ENCODE assay signal across 9 mouse cellular contexts in genomic region chr11:78097077-78097476, GRCm38 (mm10). TPM values are rescaled to one million over a fixed set of nuclear protein-coding genes. Genes with fewer than 3 reads are reported as not detected.
DNase-seq lines count a peak whose midpoint lies in the region; ATAC-seq lines count a peak whose summit lies in the region.
"Had no signal": no experiment of that assay in that cellular context is flagged by ENCODE, and none has a peak within 500 bp of the region (broad histone marks: within the 10 kb centered on the region; RNA-seq: fewer than 3 reads in every experiment).

No protein-coding gene starts in this region.

- H3K4me2 ChIP-seq in intestine, embryonic 16.5 days (ENCODE audit: low read depth, low read length), result peak overlapping the region; percentile 19
- H3K4me2 ChIP-seq in intestine, embryonic 15.5 days (replicated peaks), result no peak overlapping the region
- peak overlapping the region; percentile 77 for H3K4me2 ChIP-seq in embryonic facial prominence, embryonic 12.5 days (replicated peaks)
- H3K4me2 ChIP-seq in hindbrain, embryonic 14.5 days (replicated peaks), result peak overlapping the region; percentile 48
- H3K4me2 ChIP-seq in midbrain, embryonic 16.5 days (ENCODE audit: low read length), result peak overlapping the region; percentile 39

- no peaks in the 10 kb centered on the region for H3K27me3 ChIP-seq in intestine, embryonic 16.5 days (replicated peaks; ENCODE audit: control insufficient read depth, insufficient read depth, low read length)
- no peaks in the 10 kb centered on the region for H3K27me3 ChIP-seq in intestine, embryonic 15.5 days (replicated peaks)
- H3K27me3 ChIP-seq in embryonic facial prominence, embryonic 12.5 days, result no peaks in the 10 kb centered on the region
- H3K27me3 ChIP-seq in hindbrain, embryonic 14.5 days (ENCODE audit: control insufficient read depth, insufficient read depth, low read length), result no peaks in the 10 kb centered on the region
- no peaks in the 10 kb centered on the region for H3K27me3 ChIP-seq in midbrain, embryonic 16.5 days (ENCODE audit: control insufficient read depth, insufficient read depth, low read depth, low read length)

- H3K4me3 ChIP-seq in intestine, embryonic 16.5 days (ENCODE audit: low read length), result 0 out of 2 replicates have a peak overlapping the region, but pooled peaks have one; percentile 3
- no peak overlapping the region for H3K4me3 ChIP-seq in intestine, embryonic 15.5 days (replicated peaks)
- H3K4me3 ChIP-seq in embryonic facial prominence, embryonic 12.5 days, result no peak overlapping the region
- H3K4me3 ChIP-seq in hindbrain, embryonic 14.5 days (replicated peaks; ENCODE audit: low read length), result peak overlapping the region; percentile 5
- peak overlapping the region; percentile 4; the same call in 1 of the 2 replicates for H3K4me3 ChIP-seq in midbrain, embryonic 16.5 days (ENCODE audit: low read depth, low read length)

- H3K4me1 ChIP-seq in intestine, embryonic 16.5 days (ENCODE audit: control insufficient read depth, insufficient read depth, low read length), result peaks cover 17% of the 10 kb centered on the region
- H3K4me1 ChIP-seq in intestine, embryonic 15.5 days (replicated peaks), result peaks cover 9% of the 10 kb centered on the region; the same call in 1 of the 2 replicates
- H3K4me1 ChIP-seq in embryonic facial prominence, embryonic 12.5 days, result peaks cover 21% of the 10 kb centered on the region
- peaks cover 29% of the 10 kb centered on the region for H3K4me1 ChIP-seq in hindbrain, embryonic 14.5 days (replicated peaks; ENCODE audit: control insufficient read depth, insufficient read depth, low read length)
- H3K4me1 ChIP-seq in midbrain, embryonic 16.5 days (ENCODE audit: control insufficient read depth, insufficient read depth, low read length), result peaks cover 27% of the 10 kb centered on the region

- WGBS in intestine, embryonic 16.5 days, result 47% methylated on average over 3 of the region's 3 CpGs
- 36% methylated on average over 3 of the region's 3 CpGs for WGBS in intestine, embryonic 15.5 days
- 34% methylated on average over 3 of the region's 3 CpGs for WGBS in embryonic facial prominence, embryonic 12.5 days
- 52% methylated on average over 3 of the region's 3 CpGs for WGBS in hindbrain, embryonic 14.5 days
- WGBS in midbrain, embryonic 16.5 days, result 55% methylated on average over 3 of the region's 3 CpGs

- H3K27ac ChIP-seq in intestine, embryonic 16.5 days (ENCODE audit: low read length), result 0 out of 2 replicates have a peak overlapping the region, but pooled peaks have one; percentile 23
- H3K27ac ChIP-seq in intestine, embryonic 15.5 days, result no peak overlapping the region
- no peak overlapping the region for H3K27ac ChIP-seq in embryonic facial prominence, embryonic 12.5 days
- H3K27ac ChIP-seq in hindbrain, embryonic 14.5 days, result no peak overlapping the region
- H3K27ac ChIP-seq in midbrain, embryonic 16.5 days (ENCODE audit: low read length), result no peak overlapping the region

- H3K9me3 ChIP-seq in intestine, embryonic 16.5 days (ENCODE audit: control insufficient read depth, low read length), result no peaks in the 10 kb centered on the region
- no peaks in the 10 kb centered on the region for H3K9me3 ChIP-seq in intestine, embryonic 15.5 days
- no peaks in the 10 kb centered on the region for H3K9me3 ChIP-seq in embryonic facial prominence, embryonic 12.5 days
- H3K9me3 ChIP-seq in hindbrain, embryonic 14.5 days (ENCODE audit: control insufficient read depth, low read length), result no peaks in the 10 kb centered on the region
- no peaks in the 10 kb centered on the region for H3K9me3 ChIP-seq in midbrain, embryonic 16.5 days (replicated peaks; ENCODE audit: control insufficient read depth, low read length, poor library complexity, severe bottlenecking)

- ATAC-seq in intestine, embryonic 16.5 days, result no peak
- ATAC-seq in intestine, embryonic 15.5 days, result no peak
- ATAC-seq in embryonic facial prominence, embryonic 12.5 days (ENCODE audit: insufficient number of reproducible peaks, insufficient read depth, low FRiP score, low TSS enrichment), result no peak
- no peak for ATAC-seq in hindbrain, embryonic 14.5 days (ENCODE audit: low FRiP score)
- ATAC-seq in midbrain, embryonic 16.5 days, result no peak
- ATAC-seq in activated CD4-positive, CD25-positive, alpha-beta regulatory T cell, adult 4 months, result no peak
- ATAC-seq in cerebellum, adult (ENCODE audit: insufficient number of reproducible peaks, low FRiP score, low TSS enrichment), result no peak
- ATAC-seq: inflammation-experienced regulatory T-cells, adult 6 months had no signal

- no peak for DNase-seq in hindbrain, embryonic 14.5 days (ENCODE audit: low spot score)
- no peak for DNase-seq in frontal cortex, postnatal 14 days (ENCODE audit: low spot score in 2 of 2)

- no peaks in the 10 kb centered on the region for H3K36me3 ChIP-seq in intestine, embryonic 16.5 days (ENCODE audit: control insufficient read depth, insufficient read depth, low read length)
- H3K36me3 ChIP-seq in intestine, embryonic 15.5 days, result 0 out of 2 replicates have a peak, but pooled peaks cover 3% of the 10 kb centered on the region
- H3K36me3 ChIP-seq in embryonic facial prominence, embryonic 12.5 days, result no peaks in the 10 kb centered on the region
- H3K36me3 ChIP-seq in hindbrain, embryonic 14.5 days (replicated peaks; ENCODE audit: control insufficient read depth, insufficient read depth), result peaks cover 4% of the 10 kb centered on the region; the same call in 1 of the 2 replicates
- H3K36me3 ChIP-seq in midbrain, embryonic 16.5 days (ENCODE audit: control insufficient read depth, insufficient read depth, low read length), result no peaks in the 10 kb centered on the region

- peak overlapping the region; percentile 33; the same call in 1 of the 2 replicates for H3K9ac ChIP-seq in intestine, embryonic 16.5 days (ENCODE audit: low read depth, low read length)
- H3K9ac ChIP-seq in intestine, embryonic 15.5 days, result no peak overlapping the region
- H3K9ac ChIP-seq in embryonic facial prominence, embryonic 12.5 days, result no peak overlapping the region
- peak overlapping the region; percentile 51 for H3K9ac ChIP-seq in hindbrain, embryonic 14.5 days
- peak overlapping the region; percentile 46; the same call in 1 of the 2 replicates for H3K9ac ChIP-seq in midbrain, embryonic 16.5 days (ENCODE audit: low read depth, low read length)

RNA-seq across cellular contexts. Expression of gene Fam222b, which starts 2.6 kb away (rescaled TPM):
- polyA plus RNA-seq in intestine, embryonic 16.5 days (2015; fragmentation: Nextera tagmentation; extraction: Ambion mirVana), result 14.2 and 16.1 TPM in 2 replicates
- polyA plus RNA-seq in intestine, embryonic 15.5 days (2015; fragmentation: Nextera tagmentation; extraction: Ambion mirVana), result 13.1 and 13.3 TPM in 2 replicates
- 15.1 and 15.7 TPM in 2 replicates for polyA plus RNA-seq in embryonic facial prominence, embryonic 12.5 days (2016; fragmentation: Nextera tagmentation; extraction: Ambion mirVana)
- polyA plus RNA-seq in hindbrain, embryonic 14.5 days (2014; fragmentation: Nextera tagmentation; extraction: Ambion mirVana), result 28.7 and 31.0 TPM in 2 replicates
- polyA plus RNA-seq in midbrain, embryonic 16.5 days (2015; fragmentation: Nextera tagmentation; extraction: Ambion mirVana), result 27.7 and 28.7 TPM in 2 replicates
- polyA plus RNA-seq in activated CD4-positive, CD25-positive, alpha-beta regulatory T cell, adult 4 months (2017; shearing (Covaris generic)), result 10 to 100 TPM; 12.0 to 15.8 TPM

RNA-seq across cellular contexts. Expression of gene Eral1, which starts 16.9 kb away (rescaled TPM):
- 29.2 and 31.2 TPM in 2 replicates for polyA plus RNA-seq in intestine, embryonic 16.5 days (2015; fragmentation: Nextera tagmentation; extraction: Ambion mirVana)
- 30.8 and 31.6 TPM in 2 replicates for polyA plus RNA-seq in intestine, embryonic 15.5 days (2015; fragmentation: Nextera tagmentation; extraction: Ambion mirVana)
- 33.7 and 35.9 TPM in 2 replicates for polyA plus RNA-seq in embryonic facial prominence, embryonic 12.5 days (2016; fragmentation: Nextera tagmentation; extraction: Ambion mirVana)
- polyA plus RNA-seq in hindbrain, embryonic 14.5 days (2014; fragmentation: Nextera tagmentation; extraction: Ambion mirVana), result 30.3 and 32.6 TPM in 2 replicates
- polyA plus RNA-seq in midbrain, embryonic 16.5 days (2015; fragmentation: Nextera tagmentation; extraction: Ambion mirVana), result 32.8 and 33.3 TPM in 2 replicates
- polyA plus RNA-seq in activated CD4-positive, CD25-positive, alpha-beta regulatory T cell, adult 4 months (2017; shearing (Covaris generic)), result 10 to 100 TPM; 36.3 to 40.0 TPM

RNA-seq across cellular contexts. Expression of gene Flot2, which starts 59.3 kb away (rescaled TPM):
- 37.8 and 40.9 TPM in 2 replicates for polyA plus RNA-seq in intestine, embryonic 16.5 days (2015; fragmentation: Nextera tagmentation; extraction: Ambion mirVana)
- 44.0 and 44.2 TPM in 2 replicates for polyA plus RNA-seq in intestine, embryonic 15.5 days (2015; fragmentation: Nextera tagmentation; extraction: Ambion mirVana)
- polyA plus RNA-seq in embryonic facial prominence, embryonic 12.5 days (2016; fragmentation: Nextera tagmentation; extraction: Ambion mirVana), result 51.8 and 54.1 TPM in 2 replicates
- polyA plus RNA-seq in hindbrain, embryonic 14.5 days (2014; fragmentation: Nextera tagmentation; extraction: Ambion mirVana), result 92.4 and 98.4 TPM in 2 replicates
- polyA plus RNA-seq in midbrain, embryonic 16.5 days (2015; fragmentation: Nextera tagmentation; extraction: Ambion mirVana), result 71.7 and 83.4 TPM in 2 replicates
- 10 to 100 TPM; 23.2 to 28.6 TPM for polyA plus RNA-seq in activated CD4-positive, CD25-positive, alpha-beta regulatory T cell, adult 4 months (2017; shearing (Covaris generic))

Comparison
In these comparisons a context has a peak if more than half of its experiments do, and no peak if none do; other contexts are left out.
1. H3K4me3 ChIP-seq: peak in intestine, embryonic 16.5 days (single experiment), hindbrain, embryonic 14.5 days (single experiment) and midbrain, embryonic 16.5 days (single experiment); none in intestine, embryonic 15.5 days (single experiment) and embryonic facial prominence, embryonic 12.5 days (single experiment).
2. H3K9ac ChIP-seq: peak in intestine, embryonic 16.5 days (single experiment), hindbrain, embryonic 14.5 days (single experiment) and midbrain, embryonic 16.5 days (single experiment); none in intestine, embryonic 15.5 days (single experiment) and embryonic facial prominence, embryonic 12.5 days (single experiment).